Mouse (Mus musculus): ENCODE measurements around the gene Lgals9.

The Lgals9 gene

GRCm38 (mm10) chr11:78976731-78977510, 7.8 kb downstream of the Lgals9 start:
- DNase-seq (ENCODE audit: low read depth, low spot score): no peak

GRCm38 (mm10) chr11:78973381-78974150, 11.2 kb downstream of the Lgals9 start:
- no peak for DNase-seq (ENCODE audit: low read depth, low spot score)

- DNase-seq (ENCODE audit: low read depth, low spot score): no peak
These were observed 11.9 kb downstream of the Lgals9 start for GRCm38 (mm10) chr11:78972811-78973351.

GRCm38 (mm10) chr11:78972328-78972727, 12.4 kb downstream of the Lgals9 start:
- no peak for DNase-seq (ENCODE audit: low read depth, low spot score)

- DNase-seq (ENCODE audit: low read depth, low spot score): no peak
These were observed 13.0 kb downstream of the Lgals9 start for GRCm38 (mm10) chr11:78971746-78972145.

- no peak for DNase-seq (ENCODE audit: low read depth, low spot score)
These were observed 13.7 kb downstream of the Lgals9 start for GRCm38 (mm10) chr11:78971096-78971495.

GRCm38 (mm10) chr11:78968121-78968520, 16.6 kb downstream of the Lgals9 start:
- no peak for DNase-seq (ENCODE audit: low read depth, low spot score)

GRCm38 (mm10) chr11:78967371-78967770, 17.4 kb downstream of the Lgals9 start:
- no peak for DNase-seq (ENCODE audit: low read depth, low spot score)

- no peak for DNase-seq (ENCODE audit: low read depth, low spot score)
These were observed 23.5 kb downstream of the Lgals9 start for GRCm38 (mm10) chr11:78961221-78961620.

GRCm38 (mm10) chr11:78959841-78960520, 24.8 kb downstream of the Lgals9 start:
- no peak for DNase-seq (ENCODE audit: low read depth, low spot score)

- no peak for DNase-seq (ENCODE audit: low read depth, low spot score)
These were observed 25.4 kb downstream of the Lgals9 start for GRCm38 (mm10) chr11:78959367-78959766.

GRCm38 (mm10) chr11:78956260-78956659, 28.5 kb downstream of the Lgals9 start:
- DNase-seq (ENCODE audit: low read depth, low spot score): peak; percentile 64

GRCm38 (mm10) chr11:78952467-78952866, 32.3 kb downstream of the Lgals9 start:
- peak; percentile 62 for DNase-seq (ENCODE audit: low read depth, low spot score)

GRCm38 (mm10) chr11:78950365-78950764, 34.4 kb downstream of the Lgals9 start:
- DNase-seq (ENCODE audit: low read depth, low spot score): no peak

- no peak for DNase-seq (ENCODE audit: low read depth, low spot score)
These were observed 41.7 kb downstream of the Lgals9 start for GRCm38 (mm10) chr11:78943083-78943482.

GRCm38 (mm10) chr11:78935178-78935577, 49.6 kb downstream of the Lgals9 start:
- no peak for DNase-seq (ENCODE audit: low read depth, low spot score)

- DNase-seq (ENCODE audit: low read depth, low spot score): no peak
These were observed 50.0 kb downstream of the Lgals9 start for GRCm38 (mm10) chr11:78934727-78935126.

- DNase-seq (ENCODE audit: low read depth, low spot score): no peak
These were observed 50.4 kb downstream of the Lgals9 start for GRCm38 (mm10) chr11:78934307-78934706.

- no peak for DNase-seq (ENCODE audit: low read depth, low spot score)
These were observed 55.4 kb downstream of the Lgals9 start for GRCm38 (mm10) chr11:78929345-78929744.

- no peak for DNase-seq (ENCODE audit: low read depth, low spot score)
These were observed 59.8 kb downstream of the Lgals9 start for GRCm38 (mm10) chr11:78924916-78925315.

- DNase-seq (ENCODE audit: low read depth, low spot score): no peak
These were observed 60.6 kb downstream of the Lgals9 start for GRCm38 (mm10) chr11:78924111-78924510.
